Comparison of ENCODE assay signal across 8 mouse cellular contexts in the genomic region with DNA sequence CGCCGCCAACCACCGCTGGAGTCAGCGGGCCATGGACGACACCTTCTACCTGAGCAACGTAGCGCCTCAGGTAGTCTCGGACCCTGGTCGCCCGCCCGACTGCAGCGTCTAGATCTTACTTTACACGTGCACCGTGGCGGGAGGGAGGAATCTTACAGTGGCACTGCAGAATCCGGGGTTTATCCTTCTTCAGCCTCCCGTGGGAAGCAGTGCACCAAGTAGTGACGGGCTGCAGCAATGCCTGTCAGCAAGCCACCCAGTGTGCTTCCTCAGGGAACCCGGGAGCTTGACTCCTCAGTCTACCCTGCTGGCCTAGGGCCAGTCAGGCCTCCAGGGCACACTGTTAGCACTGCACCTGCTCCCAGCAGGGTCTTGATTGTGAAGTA. TPM values are rescaled to one million over a fixed set of nuclear protein-coding genes. Genes with fewer than 3 reads are reported as not detected.
A peak's percentile ranks its signal among the peaks of the same experiment; 100 is the strongest.
DNase-seq lines count a peak whose midpoint lies in the region; ATAC-seq and TF ChIP-seq lines count a peak whose summit lies in the region.

No protein-coding gene starts in this region.

- peaks cover 2% of the 10 kb centered on the region for H3K36me3 ChIP-seq in testis, adult 2 months (ENCODE audit: control insufficient read depth, insufficient read depth, low read length)
- H3K36me3 ChIP-seq in limb, embryonic 15.5 days, result peaks cover 49% of the 10 kb centered on the region
- peaks cover 17% of the 10 kb centered on the region; the same call in 1 of the 2 replicates for H3K36me3 ChIP-seq in stomach, postnatal 0 days (ENCODE audit: control insufficient read depth, insufficient read depth, low read length)

- H3K4me3 ChIP-seq in testis, adult 2 months (ENCODE audit: control insufficient read depth, low read depth, low read length), result peak overlapping the region; percentile 73
- H3K4me3 ChIP-seq in limb, embryonic 15.5 days, result peak overlapping the region; percentile 70
- peak overlapping the region; percentile 52 for H3K4me3 ChIP-seq in stomach, postnatal 0 days (ENCODE audit: low read depth, low read length)

- TF ChIP-seq POLR2A in testis, adult 2 months (IDR thresholded peaks at IDR 0.05; ENCODE audit: control insufficient read depth, low read depth, low read length), result no peak

- peak; percentile 7; the same call in 1 of the 2 replicates for TF ChIP-seq CTCF in testis, adult 2 months (IDR thresholded peaks at IDR 0.05; ENCODE audit: control insufficient read depth, insufficient read depth, insufficient replicate concordance, low read depth, low read length)
- no peak for TF ChIP-seq CTCF in stomach, postnatal 0 days (IDR thresholded peaks at IDR 0.05; ENCODE audit: low read depth)

- H3K4me1 ChIP-seq in testis, adult 2 months (ENCODE audit: control insufficient read depth, insufficient read depth, low read length), result peaks cover 18% of the 10 kb centered on the region
- H3K4me1 ChIP-seq in limb, embryonic 15.5 days, result peaks cover 18% of the 10 kb centered on the region
- peaks cover 2% of the 10 kb centered on the region; the same call in 1 of the 2 replicates for H3K4me1 ChIP-seq in stomach, postnatal 0 days (replicated peaks; ENCODE audit: control insufficient read depth, insufficient read depth)

- H3K27ac ChIP-seq in testis, adult 2 months (ENCODE audit: control insufficient read depth, insufficient read depth, low read depth, low read length), result peak overlapping the region; percentile 37
- H3K27ac ChIP-seq in limb, embryonic 15.5 days, result peak overlapping the region; percentile 91
- H3K27ac ChIP-seq in stomach, postnatal 0 days (replicated peaks), result peak overlapping the region; percentile 80; the same call in 1 of the 2 replicates

- H3K9me3 ChIP-seq in limb, embryonic 15.5 days, result no peaks in the 10 kb centered on the region
- no peaks in the 10 kb centered on the region for H3K9me3 ChIP-seq in stomach, postnatal 0 days (ENCODE audit: control insufficient read depth, low read length)

- no peak for TF ChIP-seq EP300 in stomach, postnatal 0 days (optimal IDR thresholded peaks at IDR 0.05)

- peak overlapping the region; percentile 96 for H3K4me2 ChIP-seq in limb, embryonic 15.5 days
- H3K4me2 ChIP-seq in stomach, postnatal 0 days (replicated peaks; ENCODE audit: low read depth), result peak overlapping the region; percentile 93

- H3K27me3 ChIP-seq in testis, adult 2 months (ENCODE audit: control insufficient read depth, insufficient read depth, low read length), result no peaks in the 10 kb centered on the region
- no peaks in the 10 kb centered on the region for H3K27me3 ChIP-seq in limb, embryonic 15.5 days
- no peaks in the 10 kb centered on the region for H3K27me3 ChIP-seq in stomach, postnatal 0 days (ENCODE audit: control insufficient read depth, insufficient read depth, low read length)

- under 1% methylated on average over 19 of the region's 19 CpGs for WGBS in limb, embryonic 15.5 days
- under 1% methylated on average over 19 of the region's 19 CpGs for WGBS in stomach, postnatal 0 days

- ATAC-seq in limb, embryonic 15.5 days (ENCODE audit: insufficient number of reproducible peaks, low FRiP score, low TSS enrichment, low read depth), result no peak
- ATAC-seq in stomach, postnatal 0 days (ENCODE audit: low FRiP score, low TSS enrichment), result peak; percentile 16; the same call in 1 of the 2 replicates

- DNase-seq in embryo, embryonic 10.5 days (ENCODE audit: low spot score), result peak; percentile 23
- DNase-seq in embryo, embryonic 10 days (ENCODE audit: low spot score), result no peak
- DNase-seq in testis, postnatal 14 days (ENCODE audit: low spot score), result no peak
- DNase-seq in stomach, postnatal 0 days (ENCODE audit: low spot score), result no peak
- no peak for DNase-seq in left cerebral cortex, postnatal 10 days (ENCODE audit: extremely low spot score in 1 of 2, low spot score in 2 of 2)
- no peak for DNase-seq in layer of hippocampus, adult 9-11 months

- intact Hi-C loops in left cerebral cortex, postnatal 10 days (cut with DNase I), result no loop called here

- H3K9ac ChIP-seq in limb, embryonic 15.5 days, result peak overlapping the region; percentile 74
- H3K9ac ChIP-seq in stomach, postnatal 0 days (ENCODE audit: low read length), result peak overlapping the region; percentile 66

RNA-seq across cellular contexts. Expression of gene Endog, which starts 0.7 kb away (rescaled TPM):
- polyA plus RNA-seq in testis, adult 2 months (2012; rRNA removed), result 2.4 and 2.9 TPM in 2 replicates
- polyA plus RNA-seq in limb, embryonic 15.5 days (2015; fragmentation: Nextera tagmentation; extraction: Ambion mirVana), result 14.8 and 17.0 TPM in 2 replicates
- 35.3 and 41.2 TPM in 2 replicates for polyA plus RNA-seq in stomach, postnatal 0 days (2015; fragmentation: Nextera tagmentation; extraction: Ambion mirVana)
- total RNA-seq in left cerebral cortex, postnatal 10 days (2021), result 10 to 100 TPM; 18.6 to 23.3 TPM

RNA-seq across cellular contexts. Expression of gene Spout1, which starts 6.3 kb away (rescaled TPM):
- polyA plus RNA-seq in testis, adult 2 months (2012; rRNA removed), result 149 and 160 TPM in 2 replicates
- polyA plus RNA-seq in limb, embryonic 15.5 days (2015; fragmentation: Nextera tagmentation; extraction: Ambion mirVana), result 75.0 and 75.2 TPM in 2 replicates
- polyA plus RNA-seq in stomach, postnatal 0 days (2015; fragmentation: Nextera tagmentation; extraction: Ambion mirVana), result 23.9 and 24.0 TPM in 2 replicates
- 10 to 100 TPM; 37.0 to 40.3 TPM for total RNA-seq in left cerebral cortex, postnatal 10 days (2021)

RNA-seq across cellular contexts. Expression of gene Kyat1, which starts 33.7 kb away (rescaled TPM):
- polyA plus RNA-seq in testis, adult 2 months (2012; rRNA removed), result 16.0 and 16.4 TPM in 2 replicates
- polyA plus RNA-seq in limb, embryonic 15.5 days (2015; fragmentation: Nextera tagmentation; extraction: Ambion mirVana), result 12.4 TPM in 2 replicates
- polyA plus RNA-seq in stomach, postnatal 0 days (2015; fragmentation: Nextera tagmentation; extraction: Ambion mirVana), result 81.2 and 89.3 TPM in 2 replicates
- 10 to 100 TPM; 13.1 to 15.8 TPM for total RNA-seq in left cerebral cortex, postnatal 10 days (2021)

RNA-seq across cellular contexts. Expression of gene Tbc1d13, which starts 38.4 kb away (rescaled TPM):
- 24.4 and 26.2 TPM in 2 replicates for polyA plus RNA-seq in testis, adult 2 months (2012; rRNA removed)
- 5.5 and 8.0 TPM in 2 replicates for polyA plus RNA-seq in limb, embryonic 15.5 days (2015; fragmentation: Nextera tagmentation; extraction: Ambion mirVana)
- 3.7 and 3.9 TPM in 2 replicates for polyA plus RNA-seq in stomach, postnatal 0 days (2015; fragmentation: Nextera tagmentation; extraction: Ambion mirVana)
- 10 to 100 TPM; 60.4 to 71.5 TPM for total RNA-seq in left cerebral cortex, postnatal 10 days (2021)

RNA-seq across cellular contexts. Expression of gene Zer1, which starts 47.6 kb away (rescaled TPM):
- polyA plus RNA-seq in testis, adult 2 months (2012; rRNA removed), result 62.3 and 62.4 TPM in 2 replicates
- 6.5 and 8.6 TPM in 2 replicates for polyA plus RNA-seq in limb, embryonic 15.5 days (2015; fragmentation: Nextera tagmentation; extraction: Ambion mirVana)
- polyA plus RNA-seq in stomach, postnatal 0 days (2015; fragmentation: Nextera tagmentation; extraction: Ambion mirVana), result 2.9 and 3.1 TPM in 2 replicates
- total RNA-seq in left cerebral cortex, postnatal 10 days (2021), result 100 to 1,000 TPM; 110 to 116 TPM

Comparison
In these comparisons a context has a peak if more than half of its experiments do, and no peak if none do; other contexts are left out.
1. H3K27ac ChIP-seq: peak in every context shown above with its lines; median percentile 91 in limb, embryonic 15.5 days; 80 in stomach, postnatal 0 days; 37 in testis, adult 2 months.